Mouse (Mus musculus) layer of hippocampus, postnatal 25 days (tissue): ENCODE measurements around the gene Fbn1. TPM values are rescaled to one million over a fixed set of nuclear protein-coding genes. Genes with fewer than 3 reads are reported as not detected.
A peak's percentile ranks its signal among the peaks of the same experiment; 100 is the strongest.

Experiments
- DNase-seq, 2 experiments: peaks; one replicate each; pipeline ENCODE4 v3.0.0; 2022; ENCODE audit warnings: mixed read lengths in 2 of 2, low spot score in 1 of 2; ENCODE audit errors: extremely low spot score in 1 of 2
- total RNA-seq, 2 experiments: library from RNA; stranded (reverse); gene quantifications; 2 replicates each; pipeline ENCODE4 v1.2.3; 2021

The Fbn1 gene
- total RNA-seq, 2 experiments from 2014 or later = 7.9 to 10.5 TPM

DNA sequence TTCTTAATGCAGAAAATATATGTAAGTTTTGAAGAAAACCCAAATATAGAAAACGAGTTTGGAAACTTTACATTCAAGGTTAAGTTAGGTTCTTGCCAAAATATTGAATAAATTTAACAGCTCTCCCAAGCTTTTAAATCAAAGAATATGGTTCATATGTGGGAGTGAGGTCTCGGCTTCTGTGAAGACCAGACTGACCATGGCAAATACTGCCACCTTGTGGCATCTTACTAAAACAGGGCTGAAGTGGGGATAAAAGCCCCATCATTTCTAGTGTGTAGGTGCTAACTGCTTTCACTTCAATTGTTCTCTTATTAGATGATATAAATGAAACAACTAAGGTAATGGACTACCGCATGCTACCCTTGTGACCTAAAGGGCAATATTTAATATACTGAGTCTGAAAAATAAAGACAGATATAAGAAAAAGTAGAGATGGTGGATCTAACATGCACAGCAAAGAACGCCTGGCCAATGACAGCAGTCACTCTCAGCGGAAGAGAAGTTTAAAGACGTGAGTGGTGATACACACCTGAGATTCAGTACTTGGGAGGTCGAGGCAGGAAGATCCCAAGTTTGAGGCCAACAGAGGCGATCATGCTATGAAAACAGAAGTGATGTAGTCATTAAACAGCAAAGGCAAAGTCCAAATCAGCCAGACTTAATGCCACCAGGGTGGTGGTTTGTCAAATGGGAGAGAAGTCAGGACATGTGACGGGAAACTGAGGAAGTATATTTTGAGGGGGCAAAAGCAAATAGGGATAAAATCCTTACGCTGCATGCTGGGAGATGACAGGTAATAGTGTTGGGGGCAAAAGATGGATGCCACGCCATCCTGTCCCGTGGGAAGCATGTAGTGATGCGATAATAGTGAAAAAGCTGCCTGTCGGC is 248.3 kb downstream of the Fbn1 start:
- no peak for DNase-seq

GRCm38 (mm10) chr2:125255886-125256285 is 251.9 kb downstream of the Fbn1 start:
- no peak for DNase-seq

DNA sequence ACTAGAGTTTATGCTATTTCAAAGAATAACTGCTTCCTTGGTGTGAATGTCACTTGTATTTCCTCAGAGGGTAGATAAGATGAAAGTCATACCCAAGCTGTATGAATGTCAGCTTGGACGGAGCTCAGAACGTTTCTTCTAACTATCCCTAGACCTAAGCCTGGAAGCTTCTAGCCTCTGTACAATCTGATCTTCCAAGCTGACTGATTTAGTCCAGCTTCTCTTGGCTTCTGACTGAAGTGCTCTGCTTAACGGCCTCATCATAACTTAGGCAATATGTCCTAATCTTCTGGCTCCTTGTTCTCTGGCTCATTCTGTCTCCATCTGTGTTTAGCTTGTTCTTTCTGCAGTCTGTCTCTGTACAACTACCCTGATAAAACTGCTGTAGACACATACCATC is 253.2 kb downstream of the Fbn1 start:
- DNase-seq = no peak

DNA sequence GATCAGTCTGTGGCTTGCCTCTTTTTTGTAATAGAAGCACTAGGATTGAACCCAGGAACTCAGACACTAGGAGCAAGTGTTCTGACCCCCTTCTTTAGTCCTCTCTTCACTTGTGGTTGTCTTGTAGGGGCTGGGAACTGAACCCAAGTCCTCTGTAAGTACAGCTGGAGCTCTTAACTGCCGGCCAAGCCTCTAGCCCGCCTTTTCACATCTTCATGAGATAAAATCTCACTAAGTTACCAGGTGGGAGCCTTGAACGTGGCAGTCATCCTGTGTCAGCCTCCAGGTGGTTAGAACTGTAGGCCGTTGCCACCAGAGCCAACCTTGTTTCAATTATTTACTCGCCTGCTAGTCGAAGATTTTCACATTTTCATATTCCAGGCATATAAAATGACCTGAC is 254.1 kb downstream of the Fbn1 start:
- DNase-seq = no peak

DNA sequence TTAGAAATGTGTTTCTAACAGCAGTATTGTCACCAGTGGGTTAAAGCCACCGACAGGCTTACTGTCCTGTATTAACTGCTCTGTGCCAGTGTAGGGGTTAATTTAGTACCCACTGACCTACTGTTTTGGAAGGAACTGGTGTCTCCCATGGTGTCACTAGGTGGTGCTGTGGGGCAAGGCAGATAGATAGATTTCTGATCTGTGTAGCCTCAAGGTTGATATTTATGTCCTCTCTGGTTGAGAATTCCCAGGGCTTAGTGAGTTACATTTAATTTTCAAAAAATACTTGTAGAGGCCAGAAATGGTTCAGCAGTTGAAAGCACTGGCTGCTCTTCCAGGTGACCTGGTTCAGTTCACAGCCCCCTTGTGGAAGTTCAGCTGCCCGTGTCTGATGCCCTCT is 255.5 kb downstream of the Fbn1 start:
- DNase-seq = peak in 1 of 2 experiments; percentile 56

GRCm38 (mm10) chr2:125251781-125252180 is 256.0 kb downstream of the Fbn1 start:
- no peak for DNase-seq

Other genes starting within 250 kb of the Fbn1 start
- under 1 TPM; 0.21 to 0.37 TPM for gene Gm9913, start 2.9 kb downstream of the Fbn1 start, total RNA-seq
- 1 to 10 TPM; 2.7 to 3.5 TPM for gene Cep152, start 117.1 kb upstream of the Fbn1 start, total RNA-seq
- gene Eid1, start 165.1 kb upstream of the Fbn1 start, total RNA-seq = 100 to 1,000 TPM; 268 to 295 TPM
- 1 to 10 TPM; 4.3 to 4.5 TPM for gene Shc4, start 216.2 kb upstream of the Fbn1 start, total RNA-seq